Mouse (Mus musculus) spleen, postnatal 14 days (tissue): ENCODE measurements at regions not wholly inside any gene's neighbourhood (a gene's known extent, or its start where the extent isn't known, plus 50 kb on each side); places are given as distances from the start of the nearest gene placed in this dataset.

Source experiments
- DNase-seq, 2 experiments: peaks; one replicate each; pipeline ENCODE4 v3.0.0; 2021 to 2022; ENCODE audit warnings: low spot score in 2 of 2

DNA sequence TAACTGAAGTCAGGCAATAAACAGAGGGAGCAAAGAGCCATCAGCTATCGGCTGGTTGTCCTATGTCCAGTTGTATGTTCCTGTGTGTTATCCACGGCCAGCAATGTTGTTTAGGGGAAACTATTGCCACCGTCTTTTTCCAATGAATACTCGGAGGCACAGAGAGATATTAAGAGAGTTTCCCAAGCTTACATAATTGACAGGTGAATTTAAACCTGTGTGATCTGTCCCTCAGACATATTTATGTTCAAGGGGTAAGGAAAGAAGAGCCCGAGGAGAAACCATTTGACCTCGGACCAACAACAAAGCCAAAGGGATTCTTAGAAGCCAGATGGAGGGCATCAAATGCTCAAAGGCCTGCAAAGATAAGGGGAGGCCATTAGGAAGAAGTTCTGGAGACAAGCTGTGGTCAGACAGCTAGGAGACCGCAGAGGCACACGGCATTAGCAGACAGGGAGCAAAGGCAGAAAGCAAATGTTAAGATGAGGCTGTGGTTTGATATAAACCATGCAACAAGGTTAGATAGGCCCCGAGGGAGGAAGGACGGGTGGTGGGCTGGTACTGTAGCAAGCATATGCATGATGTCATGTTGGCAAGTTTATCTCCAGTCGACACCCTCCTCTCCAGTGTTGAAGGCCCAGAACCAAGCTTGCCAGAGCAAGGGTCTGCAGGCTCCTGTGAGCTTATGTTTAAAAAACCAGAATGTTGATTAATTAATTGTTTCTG lies 82.1 kb upstream of the Cpsf6 start:
- DNase-seq: no peak

DNA sequence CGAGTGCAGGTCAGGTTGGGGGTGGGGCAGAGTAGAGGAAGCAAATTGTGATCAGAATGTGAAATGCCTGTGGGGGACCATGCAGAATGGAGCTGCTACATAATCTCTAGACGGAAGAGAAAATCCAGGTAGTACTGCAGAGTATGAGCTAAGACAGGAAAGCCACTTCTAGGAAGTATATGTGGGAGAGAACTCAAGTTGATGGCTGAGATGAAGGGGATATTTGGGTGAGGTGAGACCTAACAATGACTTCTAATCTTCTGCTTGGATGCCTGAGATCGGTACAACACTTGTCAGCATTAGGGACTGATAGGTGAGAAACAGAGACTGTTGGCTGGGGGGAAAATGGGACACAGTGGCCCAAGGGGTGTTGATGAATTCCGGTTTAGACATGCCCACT lies 81.4 kb upstream of the Cpsf6 start:
- no peak for DNase-seq

DNA sequence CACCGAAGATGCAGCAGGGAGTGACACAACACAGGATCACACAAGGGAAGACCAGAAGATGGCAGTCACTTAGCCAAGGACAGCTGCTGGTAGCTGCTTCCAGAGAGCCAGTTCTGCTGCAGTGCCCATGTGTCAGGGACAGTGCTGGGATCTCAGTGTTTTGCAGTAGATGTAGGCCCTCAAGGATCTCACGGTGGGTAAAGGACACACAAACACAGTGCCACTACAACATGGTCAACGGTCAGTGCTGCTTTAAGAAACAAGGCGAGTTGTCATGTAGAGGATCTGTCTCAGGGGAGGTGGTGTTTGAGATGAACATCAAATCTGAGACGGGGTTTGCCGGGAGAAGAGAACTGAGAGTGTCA lies 80.5 kb upstream of the Cpsf6 start:
- no peak for DNase-seq

DNA sequence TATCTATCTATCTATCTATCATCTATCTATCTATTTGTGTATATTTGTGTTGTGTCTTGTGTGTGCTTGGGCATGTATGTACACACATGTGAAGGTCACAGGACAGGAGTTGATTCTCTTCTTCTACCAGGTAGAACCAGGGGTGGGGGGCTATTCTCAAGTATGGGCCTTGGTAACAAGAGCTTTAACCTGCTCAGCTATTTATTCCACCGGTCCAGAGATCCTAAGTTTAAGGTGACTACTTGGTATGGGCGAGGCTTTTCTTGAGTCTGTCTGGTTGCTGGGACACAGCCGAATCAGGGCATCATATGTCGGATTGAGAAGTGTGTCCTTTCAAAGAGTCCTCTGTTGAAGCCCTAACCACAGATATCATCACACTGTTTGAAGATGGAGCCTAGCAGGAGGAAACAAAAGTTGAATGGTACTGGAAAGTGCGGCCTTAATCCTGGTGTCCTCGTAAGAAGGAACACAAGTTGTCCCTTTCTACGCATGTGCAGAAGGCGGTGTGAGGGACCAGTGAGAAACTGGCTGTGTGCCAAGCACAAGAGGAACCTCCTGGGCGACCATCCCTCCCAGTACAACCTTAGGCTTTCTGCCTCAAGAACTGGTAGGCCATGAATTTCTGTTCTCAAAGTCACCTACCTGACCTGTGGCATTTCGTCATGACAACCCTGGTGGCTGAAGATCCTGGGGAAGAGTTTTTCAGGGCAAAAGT lies 80.0 kb upstream of the Cpsf6 start:
- DNase-seq: no peak

- DNase-seq: no peak
Measured at GRCm38 (mm10) chr10:117459041-117459475, 79.2 kb upstream of the Cpsf6 start.

DNA sequence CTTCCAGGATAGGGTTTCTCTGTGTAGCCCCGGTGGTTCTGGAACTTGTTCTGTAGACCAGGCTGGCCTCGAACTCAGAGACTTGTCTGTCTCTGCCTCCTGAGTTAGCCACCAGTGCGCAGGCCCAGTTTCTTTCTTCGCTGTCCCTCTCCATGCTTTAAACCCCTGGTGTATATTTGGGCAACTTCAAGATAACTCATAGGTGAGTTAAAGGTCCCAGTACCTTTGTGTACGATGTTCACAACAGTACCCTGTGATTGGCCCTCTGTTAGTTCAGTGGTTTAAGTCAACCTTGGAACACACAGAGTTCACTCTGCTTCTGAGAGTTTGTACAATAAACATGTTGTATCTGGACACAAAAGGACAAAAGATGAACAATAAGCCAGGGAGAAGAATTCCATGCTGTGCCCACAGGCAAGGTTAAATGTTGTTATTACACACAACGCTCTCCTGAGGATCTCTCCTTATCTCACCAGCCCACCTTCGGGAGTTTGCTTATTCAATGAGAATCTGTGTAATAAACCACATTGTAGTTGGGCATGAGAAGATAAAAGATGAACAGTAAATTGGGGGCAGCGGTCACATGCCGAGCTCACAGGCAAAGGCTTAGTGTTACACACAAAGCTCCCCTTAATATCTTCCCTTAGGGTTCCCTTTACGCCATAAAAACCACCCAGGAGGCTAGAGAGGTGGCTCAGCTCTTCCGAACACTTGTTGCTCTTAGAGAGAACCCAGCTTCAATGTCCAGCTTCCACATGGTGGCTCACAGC lies 78.6 kb upstream of the Cpsf6 start:
- no peak for DNase-seq

DNA sequence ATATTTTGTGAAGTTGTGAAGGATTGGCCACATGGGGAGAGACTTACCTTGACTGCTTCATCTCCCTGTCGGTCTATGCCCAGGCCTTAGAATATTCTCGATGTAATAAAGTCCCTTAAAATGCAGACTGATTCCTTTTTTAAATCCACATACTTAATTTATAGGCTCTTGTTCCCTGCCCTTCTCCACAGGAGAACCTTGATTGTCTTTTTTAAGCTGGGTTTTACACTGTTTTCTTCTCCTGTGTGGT lies 77.8 kb upstream of the Cpsf6 start:
- no peak for DNase-seq

DNA sequence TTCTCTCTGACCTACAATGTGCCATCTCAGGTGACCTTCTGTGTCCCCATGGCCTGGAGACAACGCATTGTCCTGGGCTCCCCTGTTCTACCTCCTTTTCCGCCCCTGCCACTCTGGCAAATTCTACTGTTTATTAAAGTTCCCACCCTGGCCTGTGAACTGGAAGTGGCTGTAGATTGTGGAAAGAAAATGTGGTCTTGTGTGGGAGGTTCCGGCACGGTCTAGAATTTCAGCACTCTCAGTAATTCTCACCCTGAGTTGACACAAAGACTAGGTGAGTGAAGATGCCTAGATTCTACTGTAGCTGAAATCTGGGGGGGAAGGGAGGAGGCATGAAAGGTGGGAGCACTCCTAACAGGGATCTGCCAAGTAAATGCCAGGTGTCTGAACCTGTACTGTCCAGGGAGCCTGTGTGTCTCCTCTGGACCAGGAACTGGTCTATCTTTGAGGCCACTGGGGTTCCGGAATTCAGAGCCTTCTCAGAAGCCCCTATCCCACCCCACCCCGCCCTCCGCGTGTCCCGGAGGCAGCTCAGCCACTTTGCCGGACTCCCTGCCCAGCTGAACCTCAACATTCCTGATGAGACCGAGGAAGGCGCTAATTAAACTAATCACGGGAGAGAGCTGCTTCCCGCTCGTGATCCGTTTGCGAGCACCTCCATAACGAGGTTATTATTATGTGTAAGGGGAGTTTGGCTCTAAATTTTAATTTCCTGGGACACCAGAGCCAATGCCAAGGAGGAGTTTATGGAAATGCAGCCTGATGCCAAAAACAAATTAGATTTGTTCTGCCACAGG lies 77.3 kb upstream of the Cpsf6 start:
- DNase-seq: no peak

DNA sequence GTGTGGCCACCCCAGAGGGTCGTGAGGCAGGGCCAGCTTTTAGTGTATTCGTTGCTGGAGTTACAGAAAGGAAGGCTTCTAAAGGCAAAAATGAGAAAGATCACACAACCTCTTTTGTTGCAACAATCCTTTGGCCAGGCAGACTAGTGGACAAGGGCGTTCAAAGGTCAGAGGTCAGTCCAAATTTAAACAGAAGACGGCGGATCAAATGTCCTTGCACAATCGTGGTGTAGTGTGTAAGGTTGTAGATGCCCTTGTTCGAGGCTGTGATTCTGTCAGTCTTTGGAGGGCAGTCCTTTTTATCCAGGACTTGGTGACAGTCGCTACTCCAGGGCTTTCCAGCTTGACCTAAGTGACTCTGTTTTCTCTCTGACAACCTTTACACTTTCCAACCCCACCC lies 76.6 kb upstream of the Cpsf6 start:
- no peak for DNase-seq

- peak in 1 of 2 experiments; percentile 55 for DNase-seq
Measured at GRCm38 (mm10) chr10:117455595-117456302, 75.9 kb upstream of the Cpsf6 start.

DNA sequence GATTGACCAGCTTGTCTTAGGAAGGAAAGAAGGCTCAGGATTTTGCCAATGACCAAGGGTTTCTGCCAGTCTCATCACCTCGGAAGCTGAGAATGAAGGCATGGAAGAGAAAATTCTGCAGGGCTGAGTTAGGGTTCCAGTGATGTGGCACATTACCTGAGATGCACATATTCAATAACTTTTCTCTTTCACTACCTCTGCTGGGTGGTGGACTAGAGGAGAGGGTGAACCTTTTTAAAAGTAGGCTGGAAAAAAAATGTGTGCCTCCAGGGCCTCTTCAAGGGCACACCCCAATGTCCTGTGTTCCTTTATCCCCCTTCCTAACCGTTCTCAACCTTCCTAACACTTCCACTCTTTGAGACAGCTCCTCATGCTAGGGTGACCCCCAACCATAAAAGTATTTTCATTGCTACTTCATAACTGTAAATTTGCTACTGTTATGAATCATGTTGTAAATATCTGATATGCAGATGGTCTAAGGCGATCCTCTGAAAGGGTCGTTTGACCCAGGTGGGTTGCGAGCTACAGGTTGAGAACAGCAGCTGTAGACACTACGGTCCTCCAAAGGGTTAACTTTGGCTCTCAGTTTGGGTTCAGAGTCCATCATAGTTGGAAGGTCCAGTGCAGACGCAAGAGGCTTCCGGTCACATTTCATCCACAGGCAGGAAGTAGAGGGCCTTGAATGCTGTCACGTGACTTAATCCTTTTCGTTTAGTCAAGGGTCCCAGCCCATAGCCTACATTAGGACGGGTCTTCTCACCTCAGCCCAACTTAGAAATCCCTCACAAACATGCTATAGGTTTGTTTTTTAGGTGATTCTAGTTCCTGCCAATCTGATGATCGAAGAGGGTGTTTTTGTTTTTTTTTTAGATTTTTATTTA lies 75.1 kb upstream of the Cpsf6 start:
- DNase-seq: no peak

DNA sequence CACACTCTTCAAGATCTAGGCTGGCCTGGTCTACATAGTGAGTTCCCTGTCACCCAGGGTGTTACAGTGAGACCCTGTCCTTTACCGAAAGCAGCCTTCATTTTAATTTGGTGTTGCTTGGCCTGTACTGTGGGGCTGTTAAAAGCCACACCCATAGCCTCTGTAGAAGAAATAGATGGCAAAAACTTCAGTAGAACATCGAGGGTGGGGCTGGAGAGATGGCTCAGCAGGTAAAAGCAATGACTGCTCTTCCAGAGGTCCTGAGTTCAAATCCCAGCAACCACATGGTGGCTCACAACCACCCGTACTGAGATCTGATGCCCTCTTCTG lies 74.3 kb upstream of the Cpsf6 start:
- DNase-seq: no peak

DNA sequence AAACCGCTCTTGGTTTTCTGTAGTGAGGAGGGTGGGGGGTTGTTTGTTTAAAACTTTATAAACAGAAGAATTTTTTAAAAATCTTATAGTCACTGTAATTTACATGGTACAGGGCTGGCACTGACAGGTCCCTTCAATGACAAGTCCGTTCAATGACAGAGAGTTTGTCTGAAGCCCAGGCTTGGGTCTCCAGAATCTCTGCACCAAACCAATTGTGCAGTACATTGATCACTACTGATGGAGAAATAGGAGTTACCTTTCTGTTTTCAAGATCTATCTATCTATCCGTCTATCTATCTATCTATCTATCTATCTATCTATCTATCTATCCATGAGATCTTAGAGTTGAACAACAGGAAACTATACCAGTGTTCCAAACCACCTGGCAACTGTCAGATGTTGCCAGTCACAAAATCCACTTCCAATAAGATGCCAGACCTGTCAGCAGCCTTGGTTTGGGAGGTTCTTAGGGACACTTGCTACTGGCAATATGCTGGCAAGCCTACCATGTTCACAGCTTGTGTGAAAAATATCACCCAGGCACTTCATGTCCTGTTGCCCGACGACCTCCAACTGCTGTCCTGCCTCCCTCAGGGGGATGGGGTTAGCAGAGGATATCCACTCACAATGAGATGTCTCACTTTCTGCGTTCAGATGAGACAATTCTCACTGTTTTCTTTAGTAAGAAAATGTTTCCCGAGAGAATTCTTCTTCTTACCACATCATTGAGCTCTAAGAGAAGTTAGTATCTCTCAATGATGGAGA lies 73.8 kb upstream of the Cpsf6 start:
- DNase-seq: no peak

- DNase-seq: no peak
Measured at GRCm38 (mm10) chr10:117452190-117452950, 72.6 kb upstream of the Cpsf6 start.

DNA sequence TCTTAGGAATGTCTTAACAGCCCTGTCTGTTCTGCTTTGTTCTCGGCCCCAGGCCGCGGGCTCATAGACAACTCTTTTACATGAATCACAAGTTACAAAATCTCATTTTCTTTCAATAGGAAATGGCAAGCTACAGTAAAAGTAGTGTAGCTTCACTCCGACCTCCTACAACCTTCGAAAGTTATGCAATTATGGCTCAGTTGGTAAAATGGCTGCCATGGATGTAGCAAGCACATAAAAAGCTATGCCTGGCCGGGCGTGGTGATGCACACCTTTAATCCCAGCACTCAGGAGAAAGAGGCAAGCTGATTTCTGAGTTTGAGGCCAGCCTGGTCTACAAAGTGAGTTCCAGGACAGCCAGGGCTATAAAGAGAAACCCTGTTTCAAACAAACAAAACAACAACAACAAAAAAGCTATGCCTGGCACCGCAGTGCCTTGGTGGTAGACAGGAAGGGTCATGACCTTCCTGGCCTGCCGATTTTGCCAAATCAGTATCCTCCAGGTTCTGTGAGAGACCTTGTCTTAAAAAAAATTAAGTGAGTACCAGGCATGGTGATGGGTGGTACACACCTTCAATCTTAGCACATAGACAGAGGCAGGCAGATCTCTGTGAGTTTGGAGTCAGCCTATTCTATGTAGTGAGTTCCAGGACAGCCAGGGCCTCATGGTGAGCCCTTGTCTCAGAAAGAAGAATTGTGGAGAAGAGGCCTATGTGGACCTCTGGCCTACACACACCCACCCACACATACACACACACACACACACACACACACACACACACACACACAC lies 71.8 kb upstream of the Cpsf6 start:
- no peak for DNase-seq

DNA sequence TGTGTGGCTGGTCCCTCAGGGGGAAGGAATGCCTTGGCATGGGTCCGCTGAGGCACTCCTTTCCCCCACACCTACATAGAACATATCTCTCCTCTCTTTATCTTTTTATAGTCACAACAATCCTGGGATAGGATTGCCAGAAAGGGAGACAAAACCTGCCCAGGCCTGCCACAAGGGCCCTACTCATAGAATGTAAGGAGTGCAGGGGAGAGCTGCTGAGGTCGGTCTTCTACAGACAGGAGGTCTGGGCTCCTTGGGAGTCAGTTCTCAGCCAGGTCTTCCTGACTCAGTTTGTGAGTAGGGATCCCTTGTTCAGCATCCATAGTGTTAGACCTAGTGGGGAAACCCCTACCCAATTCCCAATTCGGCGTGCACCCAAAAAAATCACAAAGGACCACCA lies 70.8 kb upstream of the Cpsf6 start:
- DNase-seq: no peak

- no peak for DNase-seq
Measured at GRCm38 (mm10) chr10:117450240-117450569, 70.4 kb upstream of the Cpsf6 start.

- no peak for DNase-seq
Measured at GRCm38 (mm10) chr10:117449416-117450239, 69.8 kb upstream of the Cpsf6 start.
